Mouse (Mus musculus) ES-Bruce4 (cell line): ENCODE results near the gene Klrg2. TPM values are rescaled to one million over a fixed set of nuclear protein-coding genes. Genes with fewer than 3 reads are reported as not detected.

ENCODE experiments used
- H3K27ac ChIP-seq: 2 replicates; pipeline ENCODE4 v1.5.1; 2012; ENCODE audit warnings: low read length, inconsistent platforms; ENCODE audit not compliant: insufficient read depth
- H3K27me3 ChIP-seq: 2 replicates; pipeline ENCODE4 v1.6.1; 2012; ENCODE audit warnings: mild to moderate bottlenecking, low read length, inconsistent platforms; ENCODE audit not compliant: control insufficient read depth, poor library complexity, insufficient read depth, severe bottlenecking
- H3K36me3 ChIP-seq: 2 replicates; pipeline ENCODE4 v1.6.1; 2012; ENCODE audit warnings: inconsistent platforms, mild to moderate bottlenecking, low read length, moderate library complexity; ENCODE audit not compliant: control insufficient read depth, poor library complexity, insufficient read depth, severe bottlenecking
- H3K4me1 ChIP-seq: one replicate; pipeline ENCODE4 v1.8.1; 2011; ENCODE audit warnings: low read length; ENCODE audit not compliant: control insufficient read depth, insufficient read depth
- H3K4me3 ChIP-seq: 2 replicates; pipeline ENCODE4 v1.5.1; 2011; ENCODE audit warnings: low read depth, mild to moderate bottlenecking, low read length
- H3K9ac ChIP-seq: 2 replicates; pipeline ENCODE4 v1.6.1; 2012; ENCODE audit warnings: low read depth, mild to moderate bottlenecking, inconsistent platforms; ENCODE audit not compliant: poor library complexity, severe bottlenecking
- H3K9me3 ChIP-seq: replicated peaks from 2 replicates; pipeline ENCODE4 v1.6.1; 2012; ENCODE audit warnings: mild to moderate bottlenecking, low read length, inconsistent platforms; ENCODE audit not compliant: control insufficient read depth, poor library complexity, insufficient read depth, severe bottlenecking
- CTCF ChIP-seq: IDR thresholded peaks from one replicate; pipeline ENCODE4 v1.8.1; 2011; ENCODE audit warnings: low read depth, low read length
- EP300 ChIP-seq: IDR thresholded peaks from 2 replicates; pipeline ENCODE4 v1.6.1; 2011; ENCODE audit warnings: low read depth, low read length; ENCODE audit not compliant: insufficient read depth
- POLR2A ChIP-seq: IDR thresholded peaks from one replicate; pipeline ENCODE4 v1.8.1; 2011; ENCODE audit warnings: low read length; ENCODE audit not compliant: insufficient read depth
- polyA plus RNA-seq: library from polyadenylated mRNA; stranded (reverse); fragments of >200 nt; gene quantifications from 2 replicates; pipeline ENCODE4 v1.2.4, GENCODE M21; 2011; ENCODE audit warnings: low read depth; ENCODE audit not compliant: missing spikeins, insufficient read depth, insufficient read length

The Klrg2 gene
- polyA plus RNA-seq, 1 experiment = 2.4 TPM

DNA sequence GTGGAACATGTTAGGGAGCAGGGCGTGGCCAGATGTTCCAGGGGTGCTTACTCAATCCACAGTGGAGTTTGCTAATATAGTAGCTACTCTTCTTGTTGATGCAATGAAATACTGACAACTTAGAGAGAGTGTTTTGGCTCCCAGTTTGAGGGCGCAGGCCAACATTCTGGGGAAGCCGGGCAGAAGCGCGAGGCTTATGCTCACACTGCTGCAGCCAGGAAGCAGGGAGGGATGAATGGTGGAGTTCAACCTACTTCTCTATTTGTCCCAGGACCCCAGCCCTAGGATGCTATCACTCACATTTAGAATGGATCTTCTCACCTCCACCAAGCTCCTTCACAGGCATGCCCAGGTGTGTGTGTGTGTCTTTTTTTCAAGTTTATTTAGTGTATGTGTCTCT is 11.0 kb downstream of the Klrg2 start:
- no peaks in the 10 kb centered on the region for H3K27me3 ChIP-seq
- no peak overlapping the region for H3K27ac ChIP-seq
- no peak overlapping the region for H3K4me3 ChIP-seq
- H3K4me1 ChIP-seq = no peaks in the 10 kb centered on the region
- no peak overlapping the region for H3K9ac ChIP-seq
- no peak for TF ChIP-seq POLR2A
- H3K36me3 ChIP-seq = no peaks in the 10 kb centered on the region
- no peaks in the 10 kb centered on the region for H3K9me3 ChIP-seq

DNA sequence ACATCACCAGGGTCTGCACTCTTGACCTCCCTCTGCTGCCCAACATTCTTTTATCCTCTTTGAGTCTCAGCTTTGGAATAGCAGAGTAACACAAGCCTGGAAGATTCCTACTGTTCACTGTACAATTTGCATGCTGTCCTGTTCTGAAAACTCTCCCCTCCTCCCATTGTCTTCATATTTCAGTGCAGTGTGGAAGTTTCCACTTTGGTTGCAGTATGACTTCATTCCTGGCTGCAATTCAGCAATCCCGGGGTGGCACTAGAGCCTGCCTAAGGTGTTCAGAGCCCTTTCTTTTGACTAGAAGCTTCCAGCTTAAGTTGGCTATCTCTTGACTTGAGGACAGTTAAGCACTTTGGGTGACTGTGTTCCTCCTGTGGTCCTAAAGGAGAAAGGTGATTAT is 12.6 kb downstream of the Klrg2 start:
- no peaks in the 10 kb centered on the region for H3K27me3 ChIP-seq
- H3K27ac ChIP-seq = no peak overlapping the region
- H3K4me3 ChIP-seq = no peak overlapping the region
- H3K36me3 ChIP-seq = no peaks in the 10 kb centered on the region
- H3K9me3 ChIP-seq = no peaks in the 10 kb centered on the region
- H3K4me1 ChIP-seq = no peaks in the 10 kb centered on the region
- H3K9ac ChIP-seq = no peak overlapping the region
- TF ChIP-seq EP300 (no peak), CTCF (no peak), POLR2A (no peak)

DNA sequence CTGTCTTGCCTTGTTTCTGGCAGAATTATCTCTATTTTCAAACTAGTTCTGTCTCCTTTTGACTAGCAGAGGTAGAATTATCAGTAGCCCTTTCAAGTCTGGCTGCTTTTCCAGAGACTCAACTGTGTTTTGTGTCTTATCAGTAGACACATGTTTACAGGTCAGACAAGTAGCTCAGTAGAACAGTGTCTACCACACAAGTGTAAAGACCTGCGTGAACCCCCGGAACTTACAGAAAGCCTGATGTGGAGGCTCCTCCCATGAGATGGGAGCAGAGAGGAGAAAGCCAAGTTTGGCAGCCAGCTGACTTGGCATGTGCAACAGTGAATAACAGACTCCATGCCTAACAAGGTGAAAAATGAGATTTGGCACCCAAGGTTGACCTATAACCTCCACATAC is 13.6 kb downstream of the Klrg2 start:
- H3K9ac ChIP-seq = no peak overlapping the region
- no peak overlapping the region for H3K27ac ChIP-seq
- H3K4me3 ChIP-seq = no peak overlapping the region
- TF ChIP-seq CTCF = no peak
- no peak for TF ChIP-seq EP300
- no peak for TF ChIP-seq POLR2A
- H3K4me1 ChIP-seq = no peaks in the 10 kb centered on the region
- H3K27me3 ChIP-seq = no peaks in the 10 kb centered on the region
- no peaks in the 10 kb centered on the region for H3K9me3 ChIP-seq
- H3K36me3 ChIP-seq = no peaks in the 10 kb centered on the region

DNA sequence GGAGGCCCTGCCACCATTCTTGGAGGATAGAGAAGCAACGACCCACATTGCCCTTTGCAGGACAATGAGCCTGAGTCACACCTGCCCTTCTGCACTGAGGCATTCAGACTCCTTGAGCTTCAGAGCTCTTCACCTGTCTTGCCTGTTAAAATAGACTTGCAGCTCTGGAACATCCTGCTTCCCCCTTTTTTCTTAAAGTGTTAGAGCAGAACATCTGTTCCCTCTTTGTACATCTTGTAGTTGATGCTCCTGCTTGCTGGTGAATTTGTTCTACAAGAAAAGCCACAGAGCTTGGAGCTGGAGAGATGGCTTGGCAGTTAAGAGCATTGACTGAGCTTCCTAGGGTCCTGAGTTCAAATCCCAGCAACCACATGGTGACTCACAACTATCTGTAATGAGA is 14.6 kb downstream of the Klrg2 start:
- H3K27me3 ChIP-seq = no peaks in the 10 kb centered on the region
- H3K27ac ChIP-seq = no peak overlapping the region
- no peak overlapping the region for H3K9ac ChIP-seq
- no peaks in the 10 kb centered on the region for H3K9me3 ChIP-seq
- H3K36me3 ChIP-seq = no peaks in the 10 kb centered on the region; the same call in 1 of the 2 replicates
- H3K4me3 ChIP-seq = no peak overlapping the region
- no peaks in the 10 kb centered on the region for H3K4me1 ChIP-seq
- TF ChIP-seq CTCF (no peak), EP300 (no peak)

DNA sequence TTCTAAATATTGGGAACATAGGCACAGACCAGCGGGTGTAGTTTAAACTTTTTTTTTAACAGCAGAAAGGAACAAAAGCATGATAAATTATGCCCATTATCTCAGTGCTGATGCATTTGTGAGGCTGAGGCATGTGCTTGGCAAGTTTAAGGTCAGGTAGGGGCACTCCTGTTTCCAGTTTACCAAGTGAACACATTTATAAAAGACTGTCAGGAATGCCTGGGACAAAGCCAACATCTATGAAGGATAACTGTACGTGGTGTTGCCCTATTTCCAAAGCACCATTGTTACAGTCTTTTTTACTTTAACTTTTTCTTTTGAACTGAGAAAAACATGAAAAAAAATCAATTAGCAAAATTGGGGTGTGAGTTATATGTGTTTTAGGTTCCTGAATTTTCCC is 27.1 kb downstream of the Klrg2 start:
- H3K27me3 ChIP-seq = no peaks in the 10 kb centered on the region
- no peak overlapping the region for H3K4me3 ChIP-seq
- H3K27ac ChIP-seq = no peak overlapping the region
- no peak overlapping the region for H3K9ac ChIP-seq
- H3K36me3 ChIP-seq = peaks cover 17% of the 10 kb centered on the region
- TF ChIP-seq POLR2A = no peak
- no peak for TF ChIP-seq EP300
- TF ChIP-seq CTCF = no peak
- no peaks in the 10 kb centered on the region for H3K4me1 ChIP-seq
- H3K9me3 ChIP-seq = peaks cover 4% of the 10 kb centered on the region; the same call in 1 of the 2 replicates

DNA sequence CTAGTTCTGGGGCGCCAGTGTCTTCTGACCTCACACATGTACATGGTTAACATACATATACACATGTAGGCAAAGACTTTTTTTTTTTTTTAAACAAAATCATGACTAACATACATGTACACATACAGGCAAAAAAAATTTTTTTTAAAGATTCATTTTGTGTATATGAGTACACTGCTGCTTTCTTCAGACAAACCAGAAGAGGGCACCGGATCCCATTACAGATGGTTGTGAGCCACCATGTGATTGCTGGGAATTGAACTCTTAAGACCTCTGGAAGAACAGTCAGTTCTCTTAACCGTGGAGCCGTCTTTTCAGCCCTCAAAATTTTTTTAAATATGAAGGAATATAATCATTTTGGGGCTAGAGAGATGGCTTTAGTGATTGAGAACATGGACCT is 39.6 kb downstream of the Klrg2 start:
- Histone ChIP-seq H3K27ac (no peak overlapping the region), H3K27me3 (no peaks in the 10 kb centered on the region), H3K36me3 (peaks cover 41% of the 10 kb centered on the region), H3K4me1 (no peaks in the 10 kb centered on the region), H3K4me3 (no peak overlapping the region), H3K9ac (no peak overlapping the region), H3K9me3 (no peaks in the 10 kb centered on the region)
- TF ChIP-seq POLR2A = no peak
